Mouse (Mus musculus) embryonic facial prominence, embryonic 13.5 days (tissue): Measurements from ENCODE around the gene Klk14. TPM values are rescaled to one million over a fixed set of nuclear protein-coding genes. Genes with fewer than 3 reads are reported as not detected.

Source experiments
- polyA plus RNA-seq: library from polyadenylated mRNA; unstranded; fragments of >200 nt; fragmentation: Nextera tagmentation; extraction: Ambion mirVana; gene quantifications from 2 replicates; pipeline ENCODE4 v1.2.1, GENCODE M21; 2015

The Klk14 gene
- polyA plus RNA-seq, 1 experiment from 2014 or later: not detected

Other genes with a start within 250 kb of the Klk14 start
- gene Cldnd2, start 249.6 kb upstream of the Klk14 start, polyA plus RNA-seq: not detected in 2 replicates
- gene Etfb, start 246.3 kb upstream of the Klk14 start, polyA plus RNA-seq: 255 and 265 TPM in 2 replicates
- 0.86 and 1.1 TPM in 2 replicates for gene Gm45233, start 246.3 kb upstream of the Klk14 start, polyA plus RNA-seq
- 4.4 and 5.8 TPM in 2 replicates for gene Vsig10l, start 227.3 kb upstream of the Klk14 start, polyA plus RNA-seq
- 1.6 and 1.8 TPM in 2 replicates for gene Iglon5, start 200.3 kb upstream of the Klk14 start, polyA plus RNA-seq
- not detected in 2 replicates for gene 4931406B18Rik, start 184.5 kb upstream of the Klk14 start, polyA plus RNA-seq
- gene Cd33, start 146.0 kb upstream of the Klk14 start, polyA plus RNA-seq: 1.8 and 2.0 TPM in 2 replicates
- 5.1 and 6.6 TPM in 2 replicates for gene Zfp658, start 128.2 kb upstream of the Klk14 start, polyA plus RNA-seq
- 13.8 and 14.3 TPM in 2 replicates for gene Zfp719, start 110.8 kb upstream of the Klk14 start, polyA plus RNA-seq
- gene Zfp819, start 83.2 kb upstream of the Klk14 start, polyA plus RNA-seq: not detected in 2 replicates
- gene Ceacam18, start 55.7 kb upstream of the Klk14 start, polyA plus RNA-seq: 0.12 TPM in 1 of 2 replicates, not detected in the other
- gene Siglece, start 30.3 kb upstream of the Klk14 start, polyA plus RNA-seq: 0.69 and 1.3 TPM in 2 replicates
- gene Ctu1, start 18.4 kb upstream of the Klk14 start, polyA plus RNA-seq: 14.3 and 14.5 TPM in 2 replicates
- gene Klk13, start 22.1 kb downstream of the Klk14 start, polyA plus RNA-seq: 1.6 and 2.2 TPM in 2 replicates
- 0.25 TPM in 1 of 2 replicates, not detected in the other for gene Klk12, start 78.5 kb downstream of the Klk14 start, polyA plus RNA-seq
- gene Klk11, start 84.2 kb downstream of the Klk14 start, polyA plus RNA-seq: 1.3 and 3.0 TPM in 2 replicates
- gene Klk10, start 90.6 kb downstream of the Klk14 start, polyA plus RNA-seq: 3.0 and 3.6 TPM in 2 replicates
- 0.46 and 0.83 TPM in 2 replicates for gene Klk9, start 101.5 kb downstream of the Klk14 start, polyA plus RNA-seq
- gene Klk8, start 107.2 kb downstream of the Klk14 start, polyA plus RNA-seq: 23.9 and 25.1 TPM in 2 replicates
- 0.35 TPM in 1 of 2 replicates, not detected in the other for gene Klk7, start 120.9 kb downstream of the Klk14 start, polyA plus RNA-seq
- not detected in 2 replicates for gene Klk6, start 134.1 kb downstream of the Klk14 start, polyA plus RNA-seq
- gene Klk5, start 151.6 kb downstream of the Klk14 start, polyA plus RNA-seq: 1.1 TPM in 1 of 2 replicates, not detected in the other
- 0.44 TPM in 1 of 2 replicates, not detected in the other for gene Klk4, start 190.7 kb downstream of the Klk14 start, polyA plus RNA-seq
- not detected in 2 replicates for gene Klk15, start 243.3 kb downstream of the Klk14 start, polyA plus RNA-seq